Mouse (Mus musculus): Measurements from ENCODE around the gene Ldb3. TPM values are rescaled to one million over a fixed set of nuclear protein-coding genes. Genes with fewer than 3 reads are reported as not detected.

Ldb3 gene
- polyA plus RNA-seq (2012; rRNA removed), result 4.9 and 5.0 TPM in 2 replicates

DNA sequence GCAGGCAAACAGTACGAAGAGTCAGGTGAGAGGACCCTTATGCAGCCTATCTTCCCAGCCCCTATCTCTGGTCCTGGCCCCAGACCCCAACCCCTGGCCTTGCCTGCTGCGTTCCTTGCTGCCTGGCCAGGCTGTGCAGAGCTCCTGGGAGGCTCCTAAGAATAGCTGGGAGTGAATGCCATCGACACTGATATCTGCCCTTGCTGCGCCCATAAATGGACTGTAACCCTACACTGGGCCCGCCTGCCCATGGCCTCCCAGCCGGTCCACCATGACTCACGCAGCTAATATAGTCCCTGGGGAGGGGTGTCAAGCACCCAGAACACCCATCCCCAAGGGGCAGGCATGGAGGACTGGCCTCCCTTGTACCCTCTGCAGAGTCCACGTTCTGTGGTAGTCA lies at the start of gene Ldb3:
Ldb3 (minus strand) TSS at position 185 of the 400 bp plus-strand sequence.
- DNase-seq (ENCODE audit: extremely low spot score in 1 of 2, low spot score in 1 of 2), result no peak

DNA sequence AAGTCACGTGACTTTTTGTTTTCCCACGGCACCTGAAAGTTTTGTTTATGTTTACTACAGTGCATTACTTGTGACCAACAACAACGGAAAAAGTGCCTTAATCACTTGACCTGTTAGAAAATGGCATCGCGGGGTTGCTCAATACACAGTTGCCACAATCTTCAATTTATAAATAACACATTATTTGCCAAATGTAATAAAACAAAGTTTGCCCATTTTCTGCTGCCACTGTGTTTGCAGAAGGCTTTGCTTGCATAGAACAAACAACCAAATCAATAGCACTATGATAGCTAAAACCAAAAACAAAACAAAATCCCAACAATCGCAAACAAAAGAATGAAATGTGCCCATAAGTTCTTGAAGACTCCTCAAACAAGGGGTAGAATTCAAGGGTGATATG lies 47.2 kb upstream of the Ldb3 start:
- no peak for DNase-seq (ENCODE audit: extremely low spot score in 1 of 2, low spot score in 1 of 2)

DNA sequence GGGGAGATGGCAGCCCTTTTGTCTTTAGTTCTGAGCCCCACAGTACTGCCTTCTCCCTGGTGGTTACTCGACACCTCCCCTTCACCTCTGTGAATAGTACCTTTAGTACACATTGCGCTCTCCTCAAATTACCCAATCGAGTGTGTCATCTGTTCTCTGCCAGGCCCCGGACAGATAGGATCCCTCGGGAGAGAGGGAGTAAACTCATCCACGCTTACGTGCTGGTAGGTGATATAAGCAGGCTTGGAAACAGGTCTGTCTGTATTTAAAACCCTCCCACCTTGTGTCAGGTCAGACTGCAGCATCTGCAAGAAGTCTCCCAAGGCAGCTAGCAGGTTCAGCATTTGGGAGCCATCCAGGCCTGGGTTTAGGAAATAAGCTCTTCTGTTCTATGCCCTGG lies 46.7 kb upstream of the Ldb3 start:
- no peak for DNase-seq (ENCODE audit: extremely low spot score in 1 of 2, low spot score in 1 of 2)

DNA sequence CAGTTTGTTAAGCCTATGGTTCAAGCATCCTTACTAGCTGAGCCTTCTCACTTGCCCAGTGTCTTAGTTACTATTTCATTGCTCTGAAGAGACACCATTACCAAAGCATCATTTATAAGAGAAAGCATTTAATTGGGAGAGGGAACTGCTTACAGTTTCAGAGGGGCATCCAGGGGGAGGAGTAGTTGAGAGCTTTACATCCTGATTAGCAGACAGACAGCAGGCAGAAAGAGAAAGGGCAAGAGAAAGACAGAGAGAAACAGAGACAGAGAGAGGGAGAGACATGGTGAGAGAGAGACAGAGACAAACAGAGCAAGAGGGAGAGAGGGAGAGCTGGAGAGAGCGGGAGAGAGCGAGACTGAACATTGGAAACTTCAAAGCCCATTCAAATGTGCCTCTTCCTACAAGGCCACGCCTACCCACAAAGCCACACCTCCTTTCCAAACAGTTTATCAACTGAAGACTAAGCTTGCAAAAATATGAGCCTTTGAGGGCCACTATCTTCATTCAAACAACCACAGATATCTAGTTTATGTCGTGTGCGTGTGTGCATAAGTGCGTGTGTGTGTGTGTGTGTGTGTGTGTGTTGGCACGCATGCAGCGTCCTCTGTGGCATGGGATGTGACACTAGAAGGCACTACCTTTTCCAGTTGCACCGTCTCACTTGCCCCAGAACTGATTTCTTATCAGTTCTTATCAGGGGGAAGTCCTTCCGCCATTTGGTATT lies 44.4 kb upstream of the Ldb3 start:
- no peak for DNase-seq (ENCODE audit: extremely low spot score in 1 of 2, low spot score in 1 of 2)

DNA sequence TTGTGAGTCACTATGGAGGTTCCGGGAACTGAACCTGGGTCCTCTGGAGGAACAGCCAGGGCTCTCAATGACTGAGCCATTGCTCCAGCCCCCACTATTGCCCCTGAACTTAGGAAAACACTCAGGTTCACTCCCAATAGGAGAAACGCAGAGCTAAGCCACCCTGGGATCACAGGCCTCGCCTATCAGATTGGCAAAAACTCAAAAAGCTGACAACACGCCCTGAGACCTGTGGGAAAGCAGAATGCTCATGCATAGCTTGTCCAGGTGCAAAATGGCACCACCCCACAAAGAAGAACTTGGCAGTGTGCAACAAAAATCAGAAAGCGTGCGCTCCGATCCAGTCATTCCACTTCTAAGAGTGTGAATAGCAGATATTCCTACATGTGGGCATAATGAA lies 38.3 kb upstream of the Ldb3 start:
- DNase-seq (ENCODE audit: extremely low spot score in 1 of 2, low spot score in 1 of 2), result no peak

DNA sequence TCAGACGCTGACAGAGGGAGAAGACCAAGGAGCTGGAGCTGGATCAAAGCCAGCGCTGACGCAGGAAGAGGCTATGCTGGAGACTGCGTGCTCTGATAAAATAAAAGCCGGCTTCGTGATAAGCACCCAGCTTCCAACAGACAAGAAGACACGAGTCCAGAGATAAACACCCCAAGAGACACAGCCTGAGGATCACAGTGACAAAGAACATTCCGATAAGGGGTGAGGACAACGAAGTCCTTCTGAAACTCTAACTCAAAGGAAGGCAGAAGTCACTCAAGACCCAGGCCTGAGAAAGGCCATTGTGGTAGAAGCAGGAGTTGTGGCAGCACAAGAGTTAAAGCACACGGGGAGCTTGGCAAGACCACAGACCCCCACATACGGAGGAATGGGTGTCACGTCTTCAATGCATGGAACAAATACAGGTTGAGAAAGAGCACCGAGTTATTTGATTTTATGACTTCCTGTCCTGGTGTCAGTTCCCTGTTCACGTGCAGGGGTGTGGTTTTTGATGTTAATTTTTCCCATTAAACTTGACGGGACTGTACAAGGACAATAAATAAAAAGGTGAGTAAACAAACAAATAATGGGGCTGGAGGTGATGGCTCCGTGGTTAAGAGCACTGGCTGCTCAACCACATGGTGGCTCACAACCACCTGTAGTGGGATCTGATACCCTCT lies 35.2 kb upstream of the Ldb3 start:
- no peak for DNase-seq (ENCODE audit: extremely low spot score in 1 of 2, low spot score in 1 of 2)

DNA sequence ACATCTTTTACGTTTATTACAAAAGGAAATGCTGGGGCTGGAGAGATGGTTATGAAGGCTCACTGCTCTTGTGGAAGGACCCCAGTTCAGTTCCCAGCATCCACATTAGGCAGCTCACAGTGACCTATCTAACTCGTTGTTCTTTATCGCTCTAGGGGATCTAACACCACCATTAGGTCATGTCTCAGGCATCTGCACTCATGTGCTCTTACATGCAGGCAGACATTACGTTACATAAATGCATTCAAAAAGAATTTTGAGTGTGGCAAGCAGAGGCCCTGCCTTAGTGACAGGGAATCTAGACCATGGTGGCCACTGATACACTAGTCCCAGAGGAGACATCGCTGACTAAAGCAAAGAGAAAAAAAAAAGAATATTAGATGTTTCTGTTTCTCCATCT lies 34.6 kb upstream of the Ldb3 start:
- no peak for DNase-seq (ENCODE audit: extremely low spot score in 1 of 2, low spot score in 1 of 2)

DNA sequence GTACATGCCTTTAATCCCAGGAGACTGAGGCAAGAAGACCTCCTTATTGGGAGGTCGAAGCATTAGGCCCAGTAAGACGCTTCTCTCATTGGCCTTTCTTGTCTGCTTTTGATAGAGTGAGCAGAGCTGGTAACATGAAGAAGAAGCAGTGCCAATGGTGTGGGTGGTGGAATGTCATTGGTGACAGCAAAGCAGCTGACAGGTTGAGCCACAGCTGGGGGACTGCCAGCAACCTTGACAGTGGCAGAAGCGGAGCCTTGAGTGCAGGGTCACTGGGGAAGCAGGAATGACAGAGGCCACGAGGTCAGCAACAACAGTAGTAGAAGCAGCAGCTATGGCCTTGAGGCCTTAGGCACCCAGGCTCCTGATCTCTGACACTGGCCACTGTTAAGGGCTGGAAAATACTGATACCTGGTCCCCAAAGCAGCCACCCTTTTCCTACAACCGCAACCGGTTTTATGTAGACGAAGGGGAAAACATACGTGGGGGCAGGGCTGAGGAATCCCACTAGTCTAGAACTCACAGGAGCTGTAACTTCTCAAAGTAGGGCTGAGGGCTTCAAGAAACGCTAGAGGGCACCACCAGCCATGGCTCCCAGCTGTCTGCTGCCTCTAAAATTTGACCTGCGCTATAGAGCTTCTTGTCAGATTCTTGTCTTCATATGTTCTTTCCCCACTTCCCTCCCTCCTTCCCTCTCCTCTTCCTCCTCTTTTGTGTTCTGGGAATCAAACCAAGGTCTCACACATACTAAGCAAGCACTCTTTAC lies 32.3 kb upstream of the Ldb3 start:
- DNase-seq (ENCODE audit: extremely low spot score in 1 of 2, low spot score in 1 of 2), result peak in 1 of 2 experiments; percentile 51

DNA sequence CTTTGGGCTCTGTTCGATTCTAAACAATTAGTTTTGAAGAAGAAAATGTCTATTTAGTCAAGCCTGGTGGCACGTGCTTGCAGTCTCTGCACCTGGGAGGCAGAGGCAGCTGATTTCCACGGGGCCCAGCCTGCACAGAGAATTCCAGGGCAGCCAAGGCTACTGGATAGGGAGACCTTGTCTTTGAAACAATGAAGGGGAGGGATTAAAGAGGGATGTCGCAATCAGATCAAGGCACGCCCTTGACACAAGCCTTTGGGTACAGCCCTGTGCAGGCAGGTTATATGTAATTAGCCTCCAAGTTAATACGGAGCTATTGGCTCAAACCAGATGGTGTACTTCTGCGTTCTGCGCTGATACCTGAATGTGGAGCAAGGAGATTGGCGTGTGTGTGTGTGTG lies 30.3 kb upstream of the Ldb3 start:
- DNase-seq (ENCODE audit: extremely low spot score in 1 of 2, low spot score in 1 of 2), result no peak

DNA sequence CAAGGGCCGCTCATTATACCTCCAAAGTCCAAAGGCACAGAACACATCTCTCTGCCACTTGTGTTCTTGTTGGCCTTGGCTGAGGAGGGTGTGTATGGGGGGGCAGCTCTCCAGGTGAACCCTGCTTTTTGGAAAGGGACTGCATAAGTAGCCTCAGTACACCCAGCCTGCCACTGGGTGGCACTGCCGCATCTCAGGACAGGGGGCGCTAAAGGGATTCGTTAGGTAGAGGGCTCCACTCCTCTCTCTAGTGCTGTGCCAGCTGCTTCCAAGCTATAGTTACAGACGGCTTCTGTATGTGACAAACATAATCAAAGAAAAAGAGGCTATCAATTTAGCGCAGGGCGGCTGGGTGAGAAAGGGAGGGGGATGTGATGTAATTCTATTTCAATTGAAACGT lies 28.3 kb upstream of the Ldb3 start:
- peak; percentile 37 to 94 for DNase-seq (ENCODE audit: extremely low spot score in 1 of 2, low spot score in 1 of 2)

DNA sequence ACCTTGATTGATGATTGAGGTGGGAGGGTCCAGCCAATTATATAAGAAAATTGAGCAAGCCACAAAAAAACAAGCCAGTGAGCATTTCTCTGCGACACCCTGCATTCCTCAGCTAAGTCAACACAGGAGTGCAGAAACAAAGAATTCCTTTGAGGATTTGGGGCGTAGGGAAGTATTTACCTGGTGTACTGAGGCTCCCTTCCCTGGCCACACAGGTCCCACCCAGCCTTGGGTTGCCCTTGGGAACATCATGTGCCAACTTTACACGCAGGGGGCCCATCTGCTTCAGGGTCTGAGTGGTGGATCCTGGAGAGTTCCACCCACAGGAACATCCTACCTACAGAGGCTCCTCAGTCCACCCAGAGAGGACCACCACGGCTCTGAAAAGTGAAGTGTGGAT lies 27.1 kb upstream of the Ldb3 start:
- DNase-seq (ENCODE audit: extremely low spot score in 1 of 2, low spot score in 1 of 2), result no peak

DNA sequence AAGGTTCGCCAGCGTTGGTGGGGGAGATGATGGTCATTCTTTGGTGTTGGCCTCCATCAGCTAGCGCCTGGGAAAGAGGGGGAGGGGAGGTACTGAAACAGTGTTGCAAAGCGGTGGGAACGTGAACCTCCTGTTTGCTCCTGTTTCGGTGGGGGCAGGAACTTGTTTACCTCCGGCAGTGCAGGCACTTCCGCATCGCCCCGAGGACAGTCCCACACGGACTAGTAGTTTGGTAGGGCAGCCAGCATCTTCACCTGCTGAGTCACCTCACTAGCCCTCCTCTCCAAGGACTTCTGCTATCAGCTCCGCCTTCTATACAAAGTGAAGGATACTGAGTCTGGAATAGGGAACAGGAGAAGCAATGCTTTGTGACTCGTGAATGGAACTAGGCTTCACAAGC lies 26.6 kb upstream of the Ldb3 start:
- DNase-seq (ENCODE audit: extremely low spot score in 1 of 2, low spot score in 1 of 2), result no peak

DNA sequence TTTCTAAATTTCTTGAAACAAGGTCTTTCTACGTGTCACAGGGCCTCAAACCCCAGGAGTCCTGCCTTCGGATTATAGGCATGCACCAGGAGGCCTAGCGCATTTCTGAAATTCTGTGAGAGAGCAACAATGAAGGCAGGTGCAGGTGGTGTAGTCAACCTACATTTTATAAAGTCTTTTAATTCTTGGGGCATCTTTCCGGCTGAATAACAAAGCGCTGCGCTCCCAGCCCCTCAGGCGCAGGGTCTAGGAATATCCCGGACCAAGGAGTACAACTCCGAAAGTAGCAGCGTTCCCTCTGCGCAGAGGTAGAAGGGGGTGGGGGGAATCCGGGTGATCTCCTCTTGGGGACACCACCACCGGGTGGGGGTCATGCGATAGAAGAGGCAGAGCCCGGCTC lies 26.1 kb upstream of the Ldb3 start:
- no peak for DNase-seq (ENCODE audit: extremely low spot score in 1 of 2, low spot score in 1 of 2)

DNA sequence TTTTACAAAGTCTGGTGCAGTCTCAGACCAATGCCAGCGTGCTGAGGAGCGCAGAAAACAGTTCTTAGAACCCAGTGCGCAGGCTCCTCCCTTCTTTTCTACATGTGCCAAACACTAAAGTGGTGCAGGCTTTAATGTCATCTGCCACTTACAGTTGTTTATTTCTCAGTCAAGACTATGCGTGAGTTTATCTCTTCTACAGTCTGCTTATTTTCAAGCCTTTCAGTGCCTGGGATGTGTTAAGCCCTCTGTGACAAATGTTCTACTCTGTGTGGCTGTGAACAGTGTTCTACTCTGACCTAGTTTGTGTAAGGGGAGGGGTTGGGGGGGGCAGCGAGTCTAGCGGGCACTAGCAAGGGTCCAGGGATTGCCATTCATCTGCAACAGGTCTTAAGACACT lies 25.0 kb upstream of the Ldb3 start:
- no peak for DNase-seq (ENCODE audit: extremely low spot score in 1 of 2, low spot score in 1 of 2)

DNA sequence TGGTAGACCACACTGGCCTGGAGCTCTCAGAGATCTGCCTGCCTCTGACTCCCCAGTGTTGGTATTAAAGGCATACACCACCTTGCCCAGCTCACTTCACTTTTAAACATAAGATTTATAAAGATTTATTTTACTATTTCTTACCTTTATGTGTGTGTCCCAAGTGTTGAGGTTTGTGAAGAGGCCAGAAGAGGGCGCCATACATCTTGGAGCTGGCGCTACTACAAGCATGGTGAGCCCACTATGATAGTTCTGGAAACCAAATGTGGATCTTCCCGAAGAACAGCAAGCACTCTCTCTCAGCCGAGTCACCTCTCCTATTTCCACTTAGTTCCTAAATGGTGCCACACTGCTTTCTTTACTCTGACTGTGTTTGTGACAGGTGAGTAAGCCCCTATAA lies 23.7 kb upstream of the Ldb3 start:
- DNase-seq (ENCODE audit: extremely low spot score in 1 of 2, low spot score in 1 of 2), result no peak

DNA sequence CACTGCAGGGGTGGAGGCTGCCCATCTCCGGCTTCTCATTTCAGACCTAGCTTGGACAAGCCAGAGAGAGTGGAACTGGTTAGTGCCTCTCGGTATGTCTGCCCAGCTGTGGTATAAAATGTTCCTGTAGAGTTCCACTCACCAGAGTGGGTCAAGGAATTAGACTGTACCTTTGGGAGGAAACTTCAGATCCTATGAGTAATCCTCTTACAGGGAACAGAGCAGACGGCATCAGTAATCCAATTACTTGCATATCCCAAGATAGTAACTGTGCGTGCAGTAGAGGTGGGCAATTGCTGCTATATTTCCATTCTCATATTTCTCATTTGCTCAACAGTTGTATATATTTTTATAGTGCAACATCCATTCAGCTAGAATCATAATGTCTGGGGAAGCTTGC lies 23.1 kb upstream of the Ldb3 start:
- no peak for DNase-seq (ENCODE audit: extremely low spot score in 1 of 2, low spot score in 1 of 2)

DNA sequence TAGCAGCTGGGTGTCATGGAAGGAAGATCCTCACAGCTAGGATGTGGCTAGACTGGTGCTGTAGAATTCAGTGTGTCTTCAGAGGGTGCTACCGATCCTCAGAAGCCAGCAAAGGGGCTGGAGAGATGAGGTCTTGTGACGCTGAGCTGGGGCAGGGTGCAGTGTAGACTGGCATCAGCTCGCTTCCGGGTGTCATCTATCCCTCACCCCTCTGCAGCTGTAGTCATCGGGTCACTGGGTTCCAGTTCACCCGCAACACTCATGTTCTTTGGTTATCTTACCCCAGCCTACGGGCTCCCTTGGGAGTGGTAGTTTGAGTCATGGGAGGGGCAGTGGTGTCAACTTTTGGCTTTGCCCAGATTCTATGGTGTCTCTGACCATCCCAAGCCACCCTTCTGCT lies 13.4 kb upstream of the Ldb3 start:
- no peak for DNase-seq (ENCODE audit: extremely low spot score in 1 of 2, low spot score in 1 of 2)

DNA sequence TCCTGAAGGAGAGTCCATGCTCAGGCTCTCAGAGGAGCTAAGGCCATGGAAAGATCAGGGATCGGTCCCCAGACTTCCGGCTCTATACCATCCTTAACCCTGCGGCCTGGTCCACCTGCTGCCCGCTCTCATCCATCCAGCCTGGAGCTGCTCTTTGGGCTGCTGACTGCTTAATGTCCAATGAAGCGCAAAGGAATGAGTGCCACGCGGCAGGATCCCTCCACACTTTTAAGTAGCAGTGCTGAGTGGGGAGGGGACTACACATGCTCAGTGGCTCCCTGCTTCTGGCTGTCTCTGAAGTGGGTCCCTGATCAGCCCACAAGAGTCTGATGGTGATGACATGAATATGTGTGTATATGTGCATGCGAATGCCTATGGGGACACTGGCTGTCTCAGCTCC lies 11.5 kb upstream of the Ldb3 start, which contains the start of gene Opn4:
Opn4 (minus strand) TSS at position 202 of the 400 bp plus-strand sequence.
- no peak for DNase-seq (ENCODE audit: extremely low spot score in 1 of 2, low spot score in 1 of 2)

DNA sequence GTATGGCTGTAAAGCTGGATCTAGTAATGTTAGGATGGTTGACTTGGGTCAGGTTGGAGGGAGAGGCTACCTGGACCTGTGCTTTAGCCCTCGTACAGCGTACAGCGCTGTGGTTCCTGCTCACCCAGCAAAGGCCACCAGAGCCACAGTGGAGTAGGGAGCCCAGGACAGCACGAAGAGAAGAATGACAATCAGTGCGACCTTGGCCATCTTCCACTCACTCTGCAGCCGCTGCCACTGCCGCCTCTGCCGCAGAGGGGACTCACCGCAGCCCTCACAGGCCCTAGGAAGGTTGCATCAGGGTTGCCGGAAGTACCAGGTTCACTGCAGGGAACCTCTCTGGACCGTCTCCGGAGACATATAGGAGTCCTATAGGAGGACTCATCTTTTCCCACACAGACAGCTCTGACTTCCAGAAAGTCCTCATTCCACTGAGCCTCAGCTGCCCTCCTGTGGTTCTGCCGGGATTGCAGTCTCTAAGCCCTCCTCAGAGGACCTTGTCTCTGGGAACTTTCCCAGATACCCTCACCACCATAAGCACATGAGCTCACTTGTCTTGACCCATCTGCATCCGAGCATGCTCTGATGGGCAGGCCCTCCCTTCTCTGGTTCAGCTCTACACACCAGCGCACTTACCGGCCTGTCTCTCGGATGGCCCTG lies 7.2 kb upstream of the Ldb3 start:
- no peak for DNase-seq (ENCODE audit: extremely low spot score in 1 of 2, low spot score in 1 of 2)

DNA sequence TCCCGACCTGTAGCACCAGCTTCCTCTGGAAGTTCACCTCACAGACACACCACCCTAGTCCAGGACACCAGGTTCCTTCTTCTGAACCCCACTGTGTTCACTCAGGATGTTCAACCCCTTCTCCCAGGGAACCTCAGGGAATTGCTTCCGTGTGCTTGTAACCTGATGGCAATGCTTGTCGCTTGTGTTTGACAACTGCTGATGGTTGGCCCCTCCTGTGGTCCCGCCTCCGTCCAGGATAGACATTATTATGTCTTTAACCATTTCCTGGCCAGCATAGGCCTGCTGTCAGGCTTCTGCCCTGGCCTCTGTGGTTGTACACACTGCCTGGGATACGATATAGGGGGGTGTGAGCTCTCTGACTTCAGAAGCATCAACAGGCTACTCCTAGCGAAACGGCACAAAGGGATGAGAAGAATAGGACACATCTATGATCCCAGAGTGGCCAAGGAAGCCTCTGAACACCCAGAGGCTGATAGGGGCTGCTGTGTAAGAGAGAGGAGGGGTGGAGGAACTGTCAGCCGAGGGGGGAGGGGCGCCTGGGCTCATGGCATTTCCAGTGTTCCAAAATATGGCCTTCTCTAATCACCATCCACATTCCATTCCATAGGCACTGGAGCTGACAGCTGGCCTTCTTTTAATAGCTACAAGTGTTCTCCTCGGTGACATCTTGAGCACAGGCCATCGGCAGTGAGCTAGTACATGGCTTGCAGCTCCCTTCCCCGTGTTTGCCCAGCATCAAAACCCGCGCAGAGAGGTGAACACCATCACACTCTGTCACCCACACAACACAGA lies 3.5 kb upstream of the Ldb3 start:
- no peak for DNase-seq (ENCODE audit: extremely low spot score in 1 of 2, low spot score in 1 of 2)
